Mouse (Mus musculus) midbrain, postnatal 0 days (tissue): ENCODE results near the gene Elovl5. TPM values are rescaled to one million over a fixed set of nuclear protein-coding genes. Genes with fewer than 3 reads are reported as not detected.
"Not testable (repeated sequence)": the region's sequence is repeated elsewhere in the genome, so short reads cannot be mapped to it uniquely, and the experiment has no call there.

Experiments
- ATAC-seq: fragments of 200-750 bp; cut with Nextera tagmentation; 2 replicates; pipeline ENCODE4 v1.8.0; 2017; ENCODE audit warnings: moderate number of reproducible peaks, mild to moderate bottlenecking, moderate TSS enrichment, moderate library complexity; ENCODE audit not compliant: low FRiP score
- DNase-seq: peaks from one replicate; pipeline ENCODE4 v3.0.0-alpha.2; 2015; ENCODE audit warnings: low spot score
- H3K27ac ChIP-seq: fragments of 300-500 bp; sonication (generic); 2 replicates; pipeline ENCODE4 v1.5.1; 2014; ENCODE audit warnings: low read depth, mild to moderate bottlenecking, low read length, mixed read lengths
- H3K27me3 ChIP-seq: fragments of 300-500 bp; sonication (generic); 2 replicates; pipeline ENCODE4 v1.6.1; 2014; ENCODE audit warnings: low read length, control low read depth, mixed read lengths; ENCODE audit not compliant: insufficient read depth
- H3K36me3 ChIP-seq: fragments of 300-500 bp; sonication (generic); 2 replicates; pipeline ENCODE4 v1.6.1; 2014; ENCODE audit warnings: low read length, control low read depth, mixed read lengths; ENCODE audit not compliant: insufficient read depth
- H3K4me1 ChIP-seq: fragments of 300-500 bp; sonication (generic); 2 replicates; pipeline ENCODE4 v1.6.1; 2014; ENCODE audit warnings: mild to moderate bottlenecking, control low read depth, antibody characterized with exemption, low read length, mixed read lengths; ENCODE audit not compliant: insufficient read depth
- H3K4me2 ChIP-seq: fragments of 300-500 bp; sonication (generic); 2 replicates; pipeline ENCODE4 v1.6.1; 2014; ENCODE audit warnings: low read depth, mild to moderate bottlenecking, low read length, mixed read lengths; ENCODE audit not compliant: poor library complexity, severe bottlenecking
- H3K4me3 ChIP-seq: fragments of 300-500 bp; sonication (generic); 2 replicates; pipeline ENCODE4 v1.5.1; 2014; ENCODE audit warnings: low read depth, mild to moderate bottlenecking, low read length, moderate library complexity
- H3K9ac ChIP-seq: fragments of 300-500 bp; sonication (generic); replicated peaks from 2 replicates; pipeline ENCODE4 v1.6.1; 2014; ENCODE audit warnings: mild to moderate bottlenecking, low read length, moderate library complexity, mixed read lengths; ENCODE audit not compliant: poor library complexity, severe bottlenecking
- H3K9me3 ChIP-seq: fragments of 300-500 bp; sonication (generic); 2 replicates; pipeline ENCODE4 v1.6.1; 2016; ENCODE audit warnings: low read length, control low read depth
- CTCF ChIP-seq: IDR thresholded peaks from 2 replicates; pipeline ENCODE4 v1.5.1; 2016; ENCODE audit warnings: antibody characterized with exemption, mild to moderate bottlenecking
- WGBS: fragments of 180-500 bp; shearing (Covaris S2); extraction: QIAGEN DNeasy Blood & Tissue Kit; methylation state at CpG from one replicate; pipeline ENCODE4 v1.1.7; 2014; 5-methylcytosine and 5-hydroxymethylcytosine counted together
- polyA plus RNA-seq: library from polyadenylated mRNA; unstranded; fragments of >200 nt; fragmentation: Nextera tagmentation; extraction: Ambion mirVana; gene quantifications from 2 replicates; pipeline ENCODE4 v1.2.1, GENCODE M21; 2015
- total RNA-seq: library from RNA; depleted of rRNA; stranded (reverse); fragments of >200 nt; gene quantifications from 2 replicates; pipeline ENCODE4 v1.2.3, GENCODE M21; 2014

Gene Elovl5
- total and polyA plus RNA-seq, 2 experiments from 2014 or later: 58.4 to 80.0 TPM

- DNase-seq (no peak), ATAC-seq (no peak)
- Histone ChIP-seq H3K9ac (no peak overlapping the region), H3K4me3 (no peak overlapping the region), H3K27ac (no peak overlapping the region), H3K27me3 (no peaks in the 10 kb centered on the region), H3K36me3 (no peaks in the 10 kb centered on the region), H3K4me1 (no peaks in the 10 kb centered on the region), H3K9me3 (no peaks in the 10 kb centered on the region), H3K4me2 (no peak overlapping the region)
- no peak for TF ChIP-seq CTCF
- WGBS: 65% methylated on average over 8 of the region's 8 CpGs
These were observed 72.5 kb downstream of the Elovl5 start for GRCm38 (mm10) chr9:77989626-77990025.

- TF ChIP-seq CTCF: no peak
- H3K27me3 ChIP-seq: no peaks in the 10 kb centered on the region
- no peaks in the 10 kb centered on the region for H3K4me1 ChIP-seq
- DNase-seq (no peak), ATAC-seq (no peak)
- no peaks in the 10 kb centered on the region for H3K36me3 ChIP-seq
- no peak overlapping the region for H3K9ac ChIP-seq
- no peak overlapping the region for H3K4me2 ChIP-seq
- no peak overlapping the region for H3K4me3 ChIP-seq
- H3K27ac ChIP-seq: no peak overlapping the region
- no peaks in the 10 kb centered on the region for H3K9me3 ChIP-seq
- WGBS: 57% methylated on average over 8 of the region's 8 CpGs
These were observed 73.1 kb downstream of the Elovl5 start for GRCm38 (mm10) chr9:77990278-77990677.

GRCm38 (mm10) chr9:77991650-77992049 lies 74.5 kb downstream of the Elovl5 start:
- 96% methylated on average over 4 of the region's 4 CpGs for WGBS
- H3K36me3 ChIP-seq: no peaks in the 10 kb centered on the region
- TF ChIP-seq CTCF: no peak
- H3K9me3 ChIP-seq: no peaks in the 10 kb centered on the region
- DNase-seq (no peak), ATAC-seq (no peak)
- no peak overlapping the region for H3K4me3 ChIP-seq
- no peaks in the 10 kb centered on the region for H3K27me3 ChIP-seq
- no peak overlapping the region for H3K27ac ChIP-seq
- H3K9ac ChIP-seq: no peak overlapping the region
- H3K4me1 ChIP-seq: no peaks in the 10 kb centered on the region
- H3K4me2 ChIP-seq: no peak overlapping the region

- Histone ChIP-seq H3K27me3 (no peaks in the 10 kb centered on the region), H3K36me3 (no peaks in the 10 kb centered on the region), H3K9ac (no peak overlapping the region), H3K4me3 (no peak overlapping the region), H3K4me1 (no peaks in the 10 kb centered on the region), H3K27ac (no peak overlapping the region), H3K9me3 (no peaks in the 10 kb centered on the region), H3K4me2 (no peak overlapping the region)
- 93% methylated on average over 6 of the region's 6 CpGs for WGBS
- DNase-seq (no peak), ATAC-seq (no peak)
- TF ChIP-seq CTCF: no peak
These were observed 75.1 kb downstream of the Elovl5 start for GRCm38 (mm10) chr9:77992276-77992675.

- Histone ChIP-seq H3K36me3 (no peaks in the 10 kb centered on the region), H3K9me3 (no peaks in the 10 kb centered on the region), H3K27ac (no peak overlapping the region), H3K27me3 (no peaks in the 10 kb centered on the region), H3K4me2 (no peak overlapping the region), H3K4me3 (no peak overlapping the region), H3K4me1 (no peaks in the 10 kb centered on the region), H3K9ac (no peak overlapping the region)
- no peak for TF ChIP-seq CTCF
- ATAC-seq (no peak), DNase-seq (no peak)
- 87% methylated on average over 1 of the region's 1 CpGs for WGBS
These were observed 75.9 kb downstream of the Elovl5 start for GRCm38 (mm10) chr9:77993101-77993500.

- not testable (repeated sequence) for H3K27ac ChIP-seq, H3K9me3 ChIP-seq, H3K4me3 ChIP-seq, DNase-seq, ATAC-seq, H3K4me2 ChIP-seq, H3K27me3 ChIP-seq, H3K4me1 ChIP-seq, H3K9ac ChIP-seq, H3K36me3 ChIP-seq
- WGBS: 93% methylated on average over 2 of the region's 2 CpGs
These were observed 76.5 kb downstream of the Elovl5 start for GRCm38 (mm10) chr9:77993538-77994255.
